Mouse (Mus musculus) kidney, postnatal 14 days (tissue): ENCODE results near the gene Nat8l.

ENCODE experiments used
- DNase-seq: peaks from one replicate; pipeline ENCODE4 v3.0.0; 2022; ENCODE audit warnings: mixed read lengths

Nat8l gene

DNA sequence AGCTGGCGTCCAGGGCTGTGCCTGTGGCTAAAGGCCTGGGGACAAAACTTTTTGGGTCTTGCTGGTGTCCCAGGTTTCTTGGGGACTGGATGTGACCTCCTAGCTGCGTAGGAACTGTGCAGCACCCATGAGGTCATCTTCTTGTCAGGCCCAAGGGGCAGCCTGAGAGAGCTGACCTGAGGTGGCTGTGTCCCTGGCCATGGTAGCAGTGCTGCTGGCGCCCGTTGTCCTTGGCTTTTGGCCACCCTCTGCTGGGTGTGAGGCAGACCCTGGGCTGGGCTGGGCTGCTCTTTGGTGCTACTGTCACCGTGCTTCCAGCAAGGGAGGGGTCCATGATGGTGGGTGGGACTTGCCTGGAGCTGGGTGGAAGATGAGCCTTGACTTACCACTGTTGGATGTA, 8.8 kb downstream of the Nat8l start:
- no peak for DNase-seq

DNA sequence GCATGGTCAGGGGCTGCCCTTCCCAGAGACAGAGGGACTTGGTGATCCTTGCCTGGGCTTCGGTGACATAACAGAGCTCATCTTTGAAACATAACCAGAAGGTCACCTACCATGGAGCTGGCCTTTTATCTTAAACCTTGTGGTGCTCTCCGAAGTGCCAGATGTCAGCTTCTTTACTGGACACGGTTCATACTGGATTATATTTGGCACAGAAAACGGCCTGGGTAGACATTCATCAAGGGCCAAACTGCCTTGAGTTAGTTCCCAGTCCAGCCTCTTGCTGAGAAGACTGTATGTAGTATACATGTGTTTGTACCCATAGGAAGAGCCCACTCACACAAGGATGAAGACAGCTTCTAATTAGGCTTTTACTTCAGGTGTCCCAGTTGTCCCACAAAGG, 11.0 kb downstream of the Nat8l start:
- no peak for DNase-seq

DNA sequence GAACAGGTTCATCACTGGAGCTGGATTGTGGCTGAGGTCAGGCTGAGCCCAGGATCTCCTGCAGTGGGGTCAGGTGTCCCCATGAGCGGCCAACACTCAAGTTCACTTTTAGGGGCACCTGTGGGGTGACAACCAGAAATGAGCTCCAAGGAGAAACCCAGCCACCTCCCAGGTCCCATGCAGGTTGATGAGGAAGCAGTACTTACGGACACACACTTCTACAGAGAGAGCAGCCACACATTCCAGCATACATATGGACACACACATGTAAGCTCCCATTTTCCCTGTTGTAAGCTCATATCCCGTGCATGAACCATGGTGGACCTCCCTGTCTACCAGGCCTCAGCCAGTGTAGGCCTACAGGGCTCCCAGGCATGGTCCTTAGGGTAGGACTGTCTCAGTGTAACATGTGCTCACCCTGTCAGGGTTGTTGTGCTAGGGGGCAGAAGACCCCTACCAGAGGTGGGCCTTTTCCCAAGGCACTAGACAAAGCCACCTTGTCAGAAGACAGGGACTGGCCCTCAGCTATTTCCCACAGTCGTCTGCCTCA, 11.7 kb downstream of the Nat8l start:
- DNase-seq: no peak

DNA sequence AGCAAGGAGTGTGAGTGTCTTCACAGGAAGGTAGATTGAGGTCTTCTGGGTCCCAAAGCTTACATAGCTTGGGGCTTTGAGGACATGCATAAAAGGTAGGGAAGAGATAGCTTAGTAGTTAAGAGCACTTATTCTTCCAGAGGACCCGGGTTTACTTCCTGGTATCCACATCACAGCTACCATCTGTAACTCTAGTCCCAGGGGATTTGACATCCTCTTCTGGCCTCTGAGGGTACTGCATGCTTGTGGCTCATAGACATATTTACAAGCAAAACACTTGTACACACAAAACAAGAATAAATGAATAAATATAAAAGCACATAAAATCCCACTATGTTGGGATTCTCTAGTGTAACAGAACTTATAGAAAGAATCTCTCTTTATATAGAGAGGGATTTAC, 18.9 kb downstream of the Nat8l start:
- no peak for DNase-seq

DNA sequence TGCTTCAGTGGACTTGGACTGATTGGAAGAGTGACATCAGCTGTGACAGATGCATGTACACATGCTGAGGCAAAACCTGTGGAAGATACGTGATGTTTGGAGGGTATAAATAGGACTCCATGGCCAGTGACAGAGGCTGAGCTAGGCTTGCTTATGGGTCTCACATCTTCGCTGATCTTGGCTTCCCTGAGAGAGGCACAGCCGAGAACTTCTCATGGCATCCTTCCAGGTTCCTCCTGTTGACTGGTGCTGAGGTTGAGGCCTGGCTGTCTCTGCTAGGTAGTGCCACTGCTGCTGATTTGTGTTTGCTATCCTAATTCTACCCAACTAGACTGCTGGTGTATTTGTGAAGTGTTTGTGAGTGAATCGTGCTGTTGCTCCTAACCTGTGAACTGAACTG, 23.2 kb downstream of the Nat8l start:
- no peak for DNase-seq

DNA sequence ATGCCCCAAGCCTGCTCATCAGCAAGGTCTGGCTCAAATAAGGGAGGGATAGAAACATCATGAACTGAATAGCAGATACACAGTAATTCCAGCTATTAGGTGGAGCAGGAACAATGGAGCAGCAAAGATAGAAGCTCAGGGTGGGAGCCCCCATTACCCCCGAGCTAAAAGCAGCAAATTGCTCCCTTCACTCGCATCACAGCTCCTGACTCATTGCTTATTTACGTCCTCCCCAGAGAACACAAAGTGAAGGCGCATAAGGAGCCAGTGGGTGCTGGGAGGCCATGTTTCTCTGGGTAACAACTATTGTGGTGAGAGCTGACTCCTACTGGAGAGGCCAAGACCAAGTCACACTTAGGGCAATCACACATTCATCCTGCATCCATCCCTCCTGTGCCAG, 34.3 kb downstream of the Nat8l start:
- DNase-seq: no peak

DNA sequence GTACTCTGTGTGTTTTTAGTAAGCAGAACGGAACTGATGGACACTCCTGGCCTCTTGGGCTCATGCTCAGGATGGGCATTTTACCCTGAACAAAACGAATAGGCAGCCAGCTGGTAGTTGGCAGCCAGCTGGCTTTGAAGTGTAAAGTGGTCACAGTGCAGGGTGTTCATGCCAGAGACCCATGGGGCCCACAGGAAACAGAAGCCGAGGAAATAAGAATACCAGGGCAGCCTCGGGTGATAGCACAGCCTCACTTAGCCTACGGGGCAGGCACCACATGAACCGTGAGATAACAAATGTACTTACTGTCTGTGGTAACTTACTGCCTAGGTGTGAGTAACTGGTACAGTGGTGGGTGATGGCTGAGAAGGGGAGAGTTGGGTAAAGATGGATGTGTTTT, 35.2 kb downstream of the Nat8l start:
- no peak for DNase-seq

DNA sequence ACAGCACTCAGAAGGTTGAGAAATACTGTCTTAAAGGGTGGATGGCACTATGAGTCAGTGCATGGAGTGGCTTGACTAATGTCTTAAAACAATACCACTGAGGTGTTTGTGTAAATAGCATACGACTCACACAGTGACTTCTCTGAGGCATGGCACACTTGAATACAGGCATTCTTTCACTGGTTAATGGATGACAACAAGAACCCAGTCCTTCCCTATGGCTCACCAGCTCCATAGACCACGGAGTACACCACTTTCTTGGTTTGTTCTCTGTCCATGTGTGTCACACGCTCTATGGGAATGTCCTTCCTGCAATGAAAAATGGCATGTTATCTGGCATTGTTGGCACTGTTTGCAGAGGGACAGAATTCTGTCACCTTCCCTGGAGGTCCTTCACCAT, 36.7 kb downstream of the Nat8l start:
- DNase-seq: no peak
